Mouse (Mus musculus) layer of hippocampus, adult 2 months (tissue): ENCODE measurements around the gene Sipa1l3. TPM values are rescaled to one million over a fixed set of nuclear protein-coding genes. Genes with fewer than 3 reads are reported as not detected.

Experiments
- DNase-seq, 2 experiments: peaks; one replicate each; pipeline ENCODE4 v3.0.0; 2022; ENCODE audit warnings: low spot score in 2 of 2
- H3K27ac ChIP-seq: fragments of 200-600 bp; 2 replicates; pipeline ENCODE4 v1.8.1; 2022
- H3K4me3 ChIP-seq: fragments of 200-600 bp; 2 replicates; pipeline ENCODE4 v1.8.1; 2022; ENCODE audit warnings: mild to moderate bottlenecking
- CTCF ChIP-seq: fragments of 200-600 bp; conservative IDR thresholded peaks from 2 replicates; pipeline ENCODE4 v1.8.1; 2022; ENCODE audit warnings: antibody characterized with exemption, mild to moderate bottlenecking, moderate library complexity
- total RNA-seq, 2 experiments: library from RNA; stranded (reverse); gene quantifications; 2 replicates each; pipeline ENCODE4 v1.2.3; 2021

The Sipa1l3 gene
- total RNA-seq, 2 experiments from 2014 or later, result 240 to 260 TPM

DNA sequence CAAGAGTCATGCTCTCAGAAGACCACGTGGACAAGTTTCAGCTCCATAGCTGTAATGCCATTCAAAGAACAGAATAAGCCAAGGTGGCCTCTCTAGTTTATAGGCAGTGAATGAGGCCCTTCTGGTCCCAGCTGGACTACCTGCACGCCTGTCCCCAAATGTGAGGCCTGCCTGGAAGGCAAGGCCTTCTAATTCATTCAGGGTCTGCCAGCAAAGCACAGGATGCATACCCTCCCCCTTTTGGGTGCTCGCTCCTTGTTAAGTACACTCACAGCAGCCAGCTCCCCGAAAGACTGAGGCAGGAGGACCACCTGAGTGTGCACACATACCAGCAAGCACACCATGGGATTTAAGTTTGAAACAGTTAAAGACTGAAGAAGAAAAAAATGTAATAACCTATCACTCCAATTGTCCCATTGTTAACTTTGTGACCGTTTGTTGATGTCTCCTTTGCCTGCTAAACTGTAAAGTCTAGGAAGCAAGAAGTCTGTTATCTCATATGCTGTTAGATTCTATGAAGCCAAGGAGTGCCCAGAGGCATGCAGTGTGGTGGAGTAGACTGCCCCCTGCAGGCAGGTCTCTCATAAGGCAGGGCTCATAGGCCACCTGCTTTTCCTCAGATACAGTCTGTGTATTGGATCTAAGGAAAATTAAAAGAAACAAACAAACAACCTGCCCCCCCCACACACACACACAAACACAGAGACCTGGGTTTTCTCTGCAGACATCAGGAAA lies 3.6 kb upstream of the Sipa1l3 start:
- Histone ChIP-seq H3K27ac (no peak overlapping the region), H3K4me3 (no peak overlapping the region)
- TF ChIP-seq CTCF, result peak; percentile 95
- peak; percentile 85 to 94 for DNase-seq

- DNase-seq, result no peak
- no peak overlapping the region for H3K4me3 ChIP-seq
- no peak overlapping the region for H3K27ac ChIP-seq
- no peak for TF ChIP-seq CTCF
Measured at GRCm38 (mm10) chr7:29521365-29521764, 2.9 kb upstream of the Sipa1l3 start.

GRCm38 (mm10) chr7:29520794-29521193 lies 2.4 kb upstream of the Sipa1l3 start:
- H3K4me3 ChIP-seq, result no peak overlapping the region
- TF ChIP-seq CTCF, result no peak
- DNase-seq, result no peak
- no peak overlapping the region; the same call in 1 of the 2 replicates for H3K27ac ChIP-seq

DNA sequence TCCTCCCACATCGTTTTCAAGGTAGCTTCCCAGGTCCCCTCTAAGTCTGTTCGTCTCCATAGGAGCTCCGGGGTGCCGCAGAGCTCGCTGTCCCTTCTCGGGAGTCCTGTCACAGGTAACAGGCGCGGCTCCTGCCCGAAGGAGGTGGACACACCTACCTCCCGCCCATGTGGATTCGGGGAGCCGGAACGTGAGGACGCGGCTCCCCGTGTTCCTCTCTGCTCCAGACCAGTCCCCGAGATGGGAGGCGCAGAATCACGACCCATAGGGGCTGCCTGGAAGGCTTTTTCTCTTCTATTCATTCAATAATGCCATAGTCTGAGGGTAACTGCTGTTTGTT lies 740 bp upstream of the Sipa1l3 start:
- no peak for DNase-seq

GRCm38 (mm10) chr7:29518054-29518420 lies 404 bp downstream of the Sipa1l3 start:
- peak overlapping the region; percentile 67 for H3K4me3 ChIP-seq
- peak in 1 of 2 experiments; percentile 29 for DNase-seq
- peak; percentile 49 for TF ChIP-seq CTCF
- peak overlapping the region; percentile 93 for H3K27ac ChIP-seq

More for the DNA sequence above, 740 bp upstream of the Sipa1l3 start:
- Histone ChIP-seq H3K4me3 (peak overlapping the region; percentile 67), H3K27ac (peak overlapping the region; percentile 81)
- no peak for TF ChIP-seq CTCF

GRCm38 (mm10) chr7:29517178-29517577 lies 1.3 kb downstream of the Sipa1l3 start:
- H3K4me3 ChIP-seq, result peak overlapping the region; percentile 67
- TF ChIP-seq CTCF, result peak; percentile 18; the same call in 1 of the 2 replicates
- peak overlapping the region; percentile 93 for H3K27ac ChIP-seq
- peak; percentile 55 to 75 for DNase-seq

DNA sequence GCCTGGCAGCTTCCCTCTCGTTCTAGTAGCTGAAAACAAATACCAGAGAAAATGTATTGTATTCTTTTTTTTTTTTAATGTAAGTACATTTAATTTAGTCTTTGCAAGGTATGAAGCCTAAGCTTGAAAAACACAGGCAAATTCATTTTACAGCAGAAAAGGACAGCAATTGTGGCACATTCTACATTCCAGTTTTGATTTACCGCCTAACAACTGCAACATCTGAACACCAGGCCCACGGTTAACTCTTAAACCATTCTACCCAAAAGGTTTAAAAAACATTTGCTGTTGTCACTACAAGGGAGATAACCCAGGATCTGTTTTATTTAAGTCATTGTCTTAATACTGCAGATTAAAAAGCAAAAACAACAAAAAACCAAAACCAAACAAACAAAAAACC lies 2.8 kb downstream of the Sipa1l3 start:
- no peak overlapping the region for H3K27ac ChIP-seq
- peak overlapping the region; percentile 67; the same call in 1 of the 2 replicates for H3K4me3 ChIP-seq
- TF ChIP-seq CTCF, result no peak
- no peak for DNase-seq

- no peak for TF ChIP-seq CTCF
- no peak for DNase-seq
- Histone ChIP-seq H3K4me3 (no peak overlapping the region), H3K27ac (0 out of 2 replicates have a peak overlapping the region, but pooled peaks have one; percentile 18)
Measured at GRCm38 (mm10) chr7:29512729-29513128, 5.7 kb downstream of the Sipa1l3 start.

DNA sequence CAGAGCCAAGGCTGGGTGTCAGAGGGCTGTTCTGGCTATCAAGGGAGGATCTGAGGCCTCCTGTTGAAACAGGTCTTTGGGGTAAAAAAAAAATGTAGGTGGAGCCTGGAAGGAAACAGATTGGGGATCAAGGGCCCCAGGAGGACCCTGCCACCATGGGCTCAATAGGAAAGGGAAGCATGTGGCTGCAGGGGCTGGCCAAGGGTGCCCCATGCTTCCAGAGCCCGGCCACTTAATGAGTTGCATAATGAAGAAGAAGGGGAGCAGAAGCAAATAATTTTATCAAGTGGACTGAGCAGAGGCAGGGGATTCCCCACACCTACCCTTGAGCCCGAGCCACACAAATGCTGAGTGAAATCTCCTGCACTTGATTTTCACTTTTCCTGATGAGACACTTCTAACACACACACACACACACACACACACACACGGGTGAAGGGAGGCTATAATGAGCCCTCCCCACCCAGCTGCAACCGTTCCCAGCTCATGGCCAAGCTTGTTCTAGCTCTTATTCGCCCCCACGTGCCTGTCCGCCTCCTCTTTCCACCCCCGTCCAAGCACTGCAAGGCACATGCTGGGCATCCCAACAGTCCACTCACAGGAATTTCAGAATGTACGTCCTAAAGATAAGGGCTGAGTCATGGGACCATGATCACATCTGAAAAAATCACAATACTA lies 6.7 kb downstream of the Sipa1l3 start:
- Histone ChIP-seq H3K27ac (peak overlapping the region; percentile 36; the same call in 1 of the 2 replicates), H3K4me3 (no peak overlapping the region)
- TF ChIP-seq CTCF, result no peak
- no peak for DNase-seq

DNA sequence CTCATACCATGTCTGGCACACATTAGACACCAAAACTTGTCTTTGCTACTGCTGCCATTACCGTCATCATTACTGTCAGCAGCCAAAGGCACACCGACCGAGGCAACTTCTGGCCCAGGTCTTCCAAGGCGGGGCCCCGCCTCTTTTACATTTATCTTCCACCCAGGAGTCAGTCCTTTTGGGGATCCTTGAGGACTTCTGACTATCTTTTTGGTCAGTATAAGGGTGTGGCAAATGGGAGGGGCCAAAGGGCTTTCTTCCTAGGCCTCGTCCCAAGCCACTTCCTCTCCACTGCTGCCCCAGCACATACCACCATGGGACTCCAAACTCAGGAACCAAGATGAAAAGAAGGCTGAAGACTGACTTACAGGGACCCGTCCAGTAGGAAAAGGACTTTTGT lies 9.9 kb downstream of the Sipa1l3 start:
- DNase-seq, result no peak
- no peak for TF ChIP-seq CTCF
- Histone ChIP-seq H3K4me3 (no peak overlapping the region), H3K27ac (no peak overlapping the region)

- DNase-seq, result no peak
- no peak for TF ChIP-seq CTCF
- Histone ChIP-seq H3K27ac (peak overlapping the region; percentile 62; the same call in 1 of the 2 replicates), H3K4me3 (no peak overlapping the region)
Measured at GRCm38 (mm10) chr7:29505337-29506318, 12.8 kb downstream of the Sipa1l3 start.

DNA sequence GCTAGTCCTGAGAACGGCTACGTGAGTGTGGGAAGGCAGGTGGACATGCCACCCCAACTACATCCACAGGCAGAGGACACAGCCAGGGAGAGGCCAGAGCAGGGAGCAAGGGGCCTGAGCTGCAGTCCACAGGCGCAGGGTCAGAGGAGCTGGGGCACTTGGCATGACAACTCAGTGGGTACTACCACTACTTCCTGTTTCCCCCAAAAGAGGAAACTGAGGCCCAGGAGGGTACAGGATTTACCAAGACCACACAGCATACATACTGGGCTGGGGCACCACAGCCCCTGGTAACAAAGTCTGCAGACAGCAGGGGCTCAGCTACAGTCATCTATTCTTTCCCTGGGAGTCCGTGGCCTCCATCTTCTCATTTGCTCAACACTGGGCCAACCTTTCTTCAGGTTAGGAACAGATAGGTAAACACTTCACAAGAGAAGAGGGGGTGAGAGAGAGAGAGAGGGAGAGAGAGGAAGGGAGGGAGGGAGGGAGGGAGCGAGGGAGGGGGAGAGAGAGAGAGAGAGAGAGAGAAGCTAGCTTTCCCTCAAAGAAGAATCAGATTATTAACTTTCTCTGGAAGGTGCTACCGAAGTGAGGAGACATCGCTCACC lies 13.7 kb downstream of the Sipa1l3 start:
- no peak for TF ChIP-seq CTCF
- no peak overlapping the region for H3K27ac ChIP-seq
- no peak overlapping the region for H3K4me3 ChIP-seq

GRCm38 (mm10) chr7:29503616-29504015 lies 14.8 kb downstream of the Sipa1l3 start:
- Histone ChIP-seq H3K4me3 (no peak overlapping the region), H3K27ac (peak overlapping the region; percentile 23; the same call in 1 of the 2 replicates)
- no peak for DNase-seq
- TF ChIP-seq CTCF, result no peak

More for the DNA sequence above, 13.7 kb downstream of the Sipa1l3 start:
- no peak for DNase-seq
